Mouse (Mus musculus) E14TG2a.4 (cell line): ENCODE data around the gene Slit1.

Experiments used
- H3K27me3 ChIP-seq: 2 replicates; pipeline ENCODE4 v1.6.1; 2014; ENCODE audit warnings: low read length, control low read depth; ENCODE audit not compliant: insufficient read depth
- H3K36me3 ChIP-seq: 2 replicates; pipeline ENCODE4 v1.6.1; 2014; ENCODE audit warnings: low read length, control low read depth; ENCODE audit not compliant: insufficient read depth
- H3K4me1 ChIP-seq: replicated peaks from 2 replicates; pipeline ENCODE4 v1.6.1; 2014; ENCODE audit warnings: low read depth, low read length, control low read depth
- H3K4me3 ChIP-seq: replicated peaks from 2 replicates; pipeline ENCODE4 v1.5.1; 2014; ENCODE audit warnings: mild to moderate bottlenecking, low read length
- H3K9me3 ChIP-seq: 2 replicates; pipeline ENCODE4 v1.6.1; 2014; ENCODE audit warnings: low read length, control low read depth
- CTCF ChIP-seq: conservative IDR thresholded peaks from 2 replicates; pipeline ENCODE4 v1.5.1; 2014; ENCODE audit warnings: low read length
- NANOG ChIP-seq: IDR thresholded peaks from 2 replicates; pipeline ENCODE4 v1.6.1; 2014; ENCODE audit warnings: borderline replicate concordance, low read length, mixed read lengths
- POU5F1 ChIP-seq: IDR thresholded peaks from 2 replicates; pipeline ENCODE4 v1.6.1; 2014; ENCODE audit warnings: low read length, borderline replicate concordance

The Slit1 gene

DNA sequence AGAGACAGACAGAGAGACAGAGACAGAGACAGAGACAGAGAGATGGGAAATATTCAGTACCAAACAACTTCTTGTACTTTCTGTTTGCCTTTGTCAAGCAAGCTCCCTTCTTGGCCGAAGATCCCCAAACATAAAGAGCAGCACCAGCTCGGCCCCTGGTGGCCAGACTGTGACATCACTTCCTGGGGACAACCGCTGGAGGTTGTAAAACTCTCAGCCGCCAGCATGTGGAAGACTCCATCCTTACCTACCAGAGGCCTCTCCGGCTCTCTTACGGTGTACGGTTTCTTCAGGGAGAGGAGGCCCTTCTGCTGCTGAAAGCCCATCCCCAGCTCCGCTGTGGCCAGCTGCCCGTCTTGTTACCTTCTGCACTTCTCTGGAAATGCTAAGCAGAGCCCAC, 18.1 kb upstream of the Slit1 start:
- peak; percentile 54 for TF ChIP-seq CTCF
- no peak for TF ChIP-seq NANOG
- peaks cover 24% of the 10 kb centered on the region for H3K4me1 ChIP-seq
- H3K36me3 ChIP-seq: peaks cover 22% of the 10 kb centered on the region; the same call in 1 of the 2 replicates
- H3K9me3 ChIP-seq: no peaks in the 10 kb centered on the region
- peak overlapping the region; percentile 49 for H3K4me3 ChIP-seq
- H3K27me3 ChIP-seq: no peaks in the 10 kb centered on the region

GRCm38 (mm10) chr19:41759765-41760164, 16.3 kb upstream of the Slit1 start:
- Histone ChIP-seq H3K27me3 (peaks cover 2% of the 10 kb centered on the region; the same call in 1 of the 2 replicates), H3K4me1 (peaks cover 21% of the 10 kb centered on the region), H3K4me3 (no peak overlapping the region), H3K9me3 (no peaks in the 10 kb centered on the region), H3K36me3 (peaks cover 10% of the 10 kb centered on the region; the same call in 1 of the 2 replicates)
- no peak for TF ChIP-seq NANOG
- TF ChIP-seq CTCF: no peak
- TF ChIP-seq POU5F1: no peak

- H3K36me3 ChIP-seq: peaks cover 9% of the 10 kb centered on the region; the same call in 1 of the 2 replicates
- TF ChIP-seq POU5F1 (no peak), NANOG (no peak), CTCF (no peak)
- peaks cover 2% of the 10 kb centered on the region; the same call in 1 of the 2 replicates for H3K27me3 ChIP-seq
- H3K4me1 ChIP-seq: peaks cover 19% of the 10 kb centered on the region
- no peak overlapping the region for H3K4me3 ChIP-seq
- H3K9me3 ChIP-seq: no peaks in the 10 kb centered on the region
Measured at GRCm38 (mm10) chr19:41759270-41759669, 15.8 kb upstream of the Slit1 start.

GRCm38 (mm10) chr19:41754760-41755159, 11.3 kb upstream of the Slit1 start:
- peaks cover 3% of the 10 kb centered on the region; the same call in 1 of the 2 replicates for H3K36me3 ChIP-seq
- no peaks in the 10 kb centered on the region for H3K9me3 ChIP-seq
- TF ChIP-seq CTCF (no peak), POU5F1 (no peak)
- peaks cover 15% of the 10 kb centered on the region for H3K4me1 ChIP-seq
- peaks cover 13% of the 10 kb centered on the region; the same call in 1 of the 2 replicates for H3K27me3 ChIP-seq
- H3K4me3 ChIP-seq: no peak overlapping the region

DNA sequence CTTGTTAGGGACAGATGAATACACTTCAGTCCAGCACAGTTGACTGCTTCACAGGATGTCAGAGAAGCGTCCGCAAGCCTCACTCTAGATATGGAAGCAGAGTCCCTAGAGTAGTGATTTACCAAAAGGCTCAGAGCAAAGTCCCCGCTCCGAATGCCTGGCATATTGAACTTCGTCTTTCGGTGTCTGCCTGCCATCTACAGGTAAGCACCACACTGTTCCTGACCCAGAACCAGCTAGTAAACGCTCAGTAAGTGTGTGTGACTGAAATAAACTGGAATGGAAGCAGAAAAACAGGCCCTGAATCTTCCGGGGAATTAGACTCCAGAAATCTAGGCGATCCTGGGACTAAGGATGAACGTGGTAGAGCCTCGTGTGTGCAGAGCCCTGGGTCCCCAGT, 8.4 kb upstream of the Slit1 start:
- TF ChIP-seq NANOG (no peak), POU5F1 (no peak), CTCF (no peak)
- peaks cover 5% of the 10 kb centered on the region; the same call in 1 of the 2 replicates for H3K9me3 ChIP-seq
- H3K27me3 ChIP-seq: peaks cover 18% of the 10 kb centered on the region; the same call in 1 of the 2 replicates
- H3K4me1 ChIP-seq: peaks cover 15% of the 10 kb centered on the region
- no peaks in the 10 kb centered on the region for H3K36me3 ChIP-seq
- H3K4me3 ChIP-seq: no peak overlapping the region

DNA sequence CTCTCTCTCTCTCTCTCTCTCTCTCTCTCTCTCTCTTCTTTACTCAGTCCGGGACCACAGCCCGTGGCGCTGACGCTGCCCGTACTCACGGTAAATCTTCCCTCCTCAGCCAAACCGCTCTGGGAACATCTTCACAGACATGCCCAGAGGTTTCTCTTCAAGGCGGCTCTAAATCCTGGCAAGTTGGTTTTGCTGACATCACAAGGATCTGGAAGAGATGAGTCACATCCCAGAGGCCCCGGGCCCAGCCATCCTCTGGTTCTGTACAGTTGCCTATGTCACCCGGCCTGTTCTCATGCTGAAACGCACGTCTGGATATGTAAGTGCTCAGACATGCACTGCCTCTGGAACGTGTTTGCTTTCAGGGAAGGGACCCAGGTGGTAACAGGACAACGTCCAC, 4.0 kb upstream of the Slit1 start:
- no peaks in the 10 kb centered on the region for H3K36me3 ChIP-seq
- H3K4me1 ChIP-seq: peaks cover 19% of the 10 kb centered on the region
- no peak for TF ChIP-seq CTCF
- TF ChIP-seq NANOG: no peak
- TF ChIP-seq POU5F1: no peak
- H3K27me3 ChIP-seq: peaks cover 59% of the 10 kb centered on the region
- no peak overlapping the region for H3K4me3 ChIP-seq
- peaks cover 5% of the 10 kb centered on the region for H3K9me3 ChIP-seq

DNA sequence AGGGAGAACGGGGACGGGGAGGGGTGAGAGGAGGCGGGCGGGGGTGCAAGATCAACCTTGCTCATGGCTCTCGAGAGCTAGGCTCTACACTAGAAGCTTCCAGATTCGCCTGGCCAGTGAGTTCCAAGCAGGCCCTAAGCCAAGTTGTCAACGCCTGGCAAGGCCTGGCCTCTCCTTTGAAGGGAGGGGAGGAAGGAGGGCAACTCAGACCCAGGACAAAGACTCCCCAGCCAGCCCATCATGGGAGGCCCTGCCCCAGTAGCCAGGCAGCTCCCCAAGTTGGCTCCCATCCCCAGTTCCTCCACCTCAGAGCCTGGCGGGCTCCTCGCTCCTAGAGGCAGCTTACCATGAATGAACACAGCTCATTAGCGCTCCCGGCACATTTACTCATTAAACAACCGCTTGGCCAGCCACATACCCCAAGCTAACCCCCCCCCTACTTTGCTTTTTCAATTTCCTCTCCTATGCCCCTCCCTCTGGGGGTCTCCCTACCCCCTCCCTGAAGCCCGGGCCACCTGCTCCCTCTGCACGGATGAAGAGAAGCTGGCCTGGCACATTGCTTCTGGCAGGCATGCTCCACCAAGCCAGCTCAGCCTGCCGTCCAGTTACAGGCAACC, 2.6 kb upstream of the Slit1 start:
- H3K36me3 ChIP-seq: no peaks in the 10 kb centered on the region
- H3K27me3 ChIP-seq: peaks cover 65% of the 10 kb centered on the region
- H3K9me3 ChIP-seq: peaks cover 5% of the 10 kb centered on the region
- H3K4me3 ChIP-seq: no peak overlapping the region
- TF ChIP-seq NANOG (no peak), CTCF (no peak)
- peaks cover 16% of the 10 kb centered on the region for H3K4me1 ChIP-seq

GRCm38 (mm10) chr19:41738896-41739295, 4.6 kb downstream of the Slit1 start:
- Histone ChIP-seq H3K36me3 (no peaks in the 10 kb centered on the region), H3K4me1 (peaks cover 31% of the 10 kb centered on the region), H3K27me3 (peaks cover 74% of the 10 kb centered on the region), H3K9me3 (no peaks in the 10 kb centered on the region; the same call in 1 of the 2 replicates), H3K4me3 (no peak overlapping the region)
- TF ChIP-seq NANOG: no peak
- no peak for TF ChIP-seq POU5F1
- no peak for TF ChIP-seq CTCF

- no peak for TF ChIP-seq POU5F1
- no peak for TF ChIP-seq NANOG
- no peak for TF ChIP-seq CTCF
- H3K4me3 ChIP-seq: peak overlapping the region; percentile 49
Measured at GRCm38 (mm10) chr19:41738429-41738805, 5.0 kb downstream of the Slit1 start.

More at GRCm38 (mm10) chr19:41738429-41738805, 5.0 kb downstream of the Slit1 start:
- H3K9me3 ChIP-seq: no peaks in the 10 kb centered on the region; the same call in 1 of the 2 replicates
- H3K27me3 ChIP-seq: peaks cover 71% of the 10 kb centered on the region
- peaks cover 30% of the 10 kb centered on the region for H3K4me1 ChIP-seq
- H3K36me3 ChIP-seq: no peaks in the 10 kb centered on the region
